Mouse (Mus musculus) midbrain, embryonic 14.5 days (tissue): ENCODE measurements around the gene Amt. TPM values are rescaled to one million over a fixed set of nuclear protein-coding genes. Genes with fewer than 3 reads are reported as not detected.

ENCODE experiments used
- ATAC-seq: fragments of 200-750 bp; cut with Nextera tagmentation; 2 replicates; pipeline ENCODE4 v1.8.0; 2017; ENCODE audit warnings: moderate number of reproducible peaks, moderate library complexity; ENCODE audit not compliant: low FRiP score, low TSS enrichment
- DNase-seq: peaks from one replicate; pipeline ENCODE4 v3.0.0-alpha.2; 2015
- H3K27ac ChIP-seq: fragments of 300-500 bp; sonication (generic); replicated peaks from 2 replicates; pipeline ENCODE4 v1.5.1; 2014; ENCODE audit warnings: mild to moderate bottlenecking, low read depth, low read length, moderate library complexity
- H3K27me3 ChIP-seq: fragments of 300-500 bp; sonication (generic); 2 replicates; pipeline ENCODE4 v1.6.1; 2014; ENCODE audit warnings: low read length, control low read depth, mixed read lengths; ENCODE audit not compliant: control insufficient read depth, insufficient read depth
- H3K36me3 ChIP-seq: fragments of 300-500 bp; sonication (generic); 2 replicates; pipeline ENCODE4 v1.6.1; 2014; ENCODE audit warnings: low read length, control low read depth; ENCODE audit not compliant: control insufficient read depth, insufficient read depth
- H3K4me1 ChIP-seq: fragments of 300-500 bp; sonication (generic); 2 replicates; pipeline ENCODE4 v1.6.1; 2014; ENCODE audit warnings: mild to moderate bottlenecking, antibody characterized with exemption, low read length, control low read depth; ENCODE audit not compliant: control insufficient read depth, insufficient read depth
- H3K4me2 ChIP-seq: fragments of 300-500 bp; sonication (generic); 2 replicates; pipeline ENCODE4 v1.6.1; 2014; ENCODE audit warnings: mild to moderate bottlenecking, low read length, moderate library complexity
- H3K4me3 ChIP-seq: fragments of 300-500 bp; sonication (generic); replicated peaks from 2 replicates; pipeline ENCODE4 v1.5.1; 2014; ENCODE audit warnings: low read depth, low read length
- H3K9ac ChIP-seq: fragments of 300-500 bp; sonication (generic); replicated peaks from 2 replicates; pipeline ENCODE4 v1.6.1; 2014; ENCODE audit warnings: mild to moderate bottlenecking, low read length, moderate library complexity
- H3K9me3 ChIP-seq: fragments of 300-500 bp; sonication (generic); 2 replicates; pipeline ENCODE4 v1.6.1; 2016; ENCODE audit warnings: low read length, control low read depth, mixed read lengths; ENCODE audit not compliant: control insufficient read depth
- WGBS: fragments of 180-500 bp; shearing (Covaris S2); extraction: QIAGEN DNeasy Blood & Tissue Kit; methylation state at CpG from one replicate; pipeline ENCODE4 v1.1.7; 2014; 5-methylcytosine and 5-hydroxymethylcytosine counted together
- polyA plus RNA-seq: library from polyadenylated mRNA; unstranded; fragments of >200 nt; fragmentation: Nextera tagmentation; extraction: Ambion mirVana; gene quantifications from 2 replicates; pipeline ENCODE4 v1.2.1, GENCODE M21; 2014

Amt gene
- 23.2 and 23.5 TPM in 2 replicates for polyA plus RNA-seq

DNA sequence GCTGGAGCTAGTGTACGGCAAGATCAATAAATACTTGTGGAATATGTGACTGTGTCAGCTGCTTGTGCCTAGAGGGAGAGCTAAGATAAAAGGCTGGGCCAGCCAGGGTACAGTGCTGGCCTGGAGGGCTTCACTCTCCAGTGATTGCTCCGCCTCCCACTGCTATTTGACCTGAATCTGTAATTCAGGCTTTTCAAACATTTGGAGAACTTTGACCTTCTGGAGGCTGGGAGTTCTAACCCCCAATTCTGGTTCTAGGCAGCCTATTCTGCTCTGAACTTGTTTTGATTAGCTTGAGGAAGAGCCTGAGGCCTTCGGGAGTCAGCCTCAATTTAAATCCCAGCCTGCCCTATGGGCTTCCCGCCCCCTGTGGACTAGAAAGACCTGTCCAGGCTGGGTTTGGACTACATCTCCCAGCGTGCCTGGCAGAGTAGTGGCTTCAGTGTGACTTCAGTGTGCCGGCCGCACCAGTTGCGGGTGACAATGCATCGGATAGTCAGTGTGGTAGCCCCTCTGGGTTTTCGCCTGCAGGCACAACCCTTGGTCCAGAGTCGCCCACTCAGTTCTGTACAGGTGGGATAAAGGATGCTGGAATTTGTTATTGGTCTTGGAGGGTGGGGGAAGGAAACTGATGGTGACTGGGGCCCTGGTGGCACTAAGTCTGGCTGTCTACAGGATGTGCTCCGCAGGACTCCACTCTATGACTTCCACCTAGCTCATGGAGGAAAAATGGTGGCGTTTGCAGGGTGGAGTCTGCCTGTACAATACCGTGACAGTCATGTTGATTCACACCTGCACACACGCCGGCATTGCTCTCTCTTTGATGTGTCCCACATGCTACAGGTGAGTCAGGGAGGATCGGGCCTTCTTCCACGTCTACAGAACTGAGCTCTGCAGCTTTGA, at the start of gene Amt:
TSS of gene Amt (plus strand) at position 401 of the 903 bp plus-strand sequence.
- H3K4me1 ChIP-seq = peaks cover 8% of the 10 kb centered on the region; the same call in 1 of the 2 replicates
- ATAC-seq = peak; percentile 60
- H3K27ac ChIP-seq = 0 out of 2 replicates have a peak within 1 kb of the TSS, but pooled peaks have one; percentile 14
- 19% methylated on average over 18 of the region's 18 CpGs for WGBS
- DNase-seq = peak; percentile 65
- peak within 1 kb of the TSS; percentile 25 for H3K4me3 ChIP-seq
- peak within 1 kb of the TSS; percentile 36; the same call in 1 of the 2 replicates for H3K9ac ChIP-seq
- peak within 1 kb of the TSS; percentile 45 for H3K4me2 ChIP-seq
- H3K9me3 ChIP-seq = no peaks in the 10 kb centered on the region
- no peaks in the 10 kb centered on the region for H3K27me3 ChIP-seq
- H3K36me3 ChIP-seq = peaks cover 43% of the 10 kb centered on the region

DNA sequence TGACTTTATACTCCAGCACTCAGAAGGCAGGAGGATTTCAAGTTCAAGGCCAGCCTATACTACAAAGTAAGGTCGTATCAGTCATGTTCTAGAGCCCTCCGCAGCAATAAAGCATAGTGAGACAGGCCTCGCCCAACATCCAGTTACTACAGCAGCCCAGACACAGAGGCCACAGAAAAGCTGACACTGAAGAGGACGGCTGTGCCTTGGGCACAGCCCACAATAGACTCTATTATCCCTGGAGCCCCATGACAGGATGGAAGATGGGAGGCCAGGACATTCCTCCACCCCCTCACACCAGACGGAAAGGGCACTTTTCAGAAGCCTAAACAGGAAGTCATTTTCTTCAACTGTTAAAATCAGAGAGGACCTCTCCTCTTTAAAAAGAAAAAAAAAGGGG, 47.7 kb upstream of the Amt start:
- H3K36me3 ChIP-seq = peaks cover 39% of the 10 kb centered on the region
- ATAC-seq (no peak), DNase-seq (no peak)
- H3K27me3 ChIP-seq = no peaks in the 10 kb centered on the region
- 73% methylated on average over 5 of the region's 5 CpGs for WGBS
- no peak overlapping the region for H3K4me3 ChIP-seq
- H3K9ac ChIP-seq = no peak overlapping the region
- H3K27ac ChIP-seq = no peak overlapping the region
- no peaks in the 10 kb centered on the region for H3K4me1 ChIP-seq
- H3K9me3 ChIP-seq = no peaks in the 10 kb centered on the region
- no peak overlapping the region for H3K4me2 ChIP-seq

DNA sequence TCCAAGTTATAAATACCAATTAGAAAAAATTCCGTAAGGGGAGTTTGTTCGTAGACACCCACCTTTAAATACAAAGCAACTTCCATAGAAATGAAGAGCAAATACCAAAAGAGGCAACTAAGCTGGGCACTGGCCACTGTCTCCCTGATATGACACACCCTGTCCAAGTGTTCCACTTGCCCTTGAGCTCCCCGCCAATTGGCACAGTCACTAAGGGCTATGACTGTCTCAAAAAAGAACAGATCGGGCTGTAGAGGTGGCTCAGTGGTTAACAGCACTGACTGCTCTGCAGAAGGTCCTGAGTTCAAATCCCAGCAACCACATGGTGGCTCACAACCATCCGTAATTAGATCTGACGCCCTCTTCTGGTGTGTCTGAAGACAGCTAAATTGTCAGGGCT, 44.8 kb upstream of the Amt start:
- H3K9ac ChIP-seq = no peak overlapping the region
- H3K27me3 ChIP-seq = no peaks in the 10 kb centered on the region
- no peaks in the 10 kb centered on the region for H3K9me3 ChIP-seq
- ATAC-seq (no peak), DNase-seq (no peak)
- no peaks in the 10 kb centered on the region for H3K4me1 ChIP-seq
- no peak overlapping the region for H3K4me2 ChIP-seq
- no peak overlapping the region for H3K4me3 ChIP-seq
- H3K36me3 ChIP-seq = peaks cover 28% of the 10 kb centered on the region
- WGBS = 96% methylated on average over 6 of the region's 6 CpGs
- no peak overlapping the region for H3K27ac ChIP-seq

DNA sequence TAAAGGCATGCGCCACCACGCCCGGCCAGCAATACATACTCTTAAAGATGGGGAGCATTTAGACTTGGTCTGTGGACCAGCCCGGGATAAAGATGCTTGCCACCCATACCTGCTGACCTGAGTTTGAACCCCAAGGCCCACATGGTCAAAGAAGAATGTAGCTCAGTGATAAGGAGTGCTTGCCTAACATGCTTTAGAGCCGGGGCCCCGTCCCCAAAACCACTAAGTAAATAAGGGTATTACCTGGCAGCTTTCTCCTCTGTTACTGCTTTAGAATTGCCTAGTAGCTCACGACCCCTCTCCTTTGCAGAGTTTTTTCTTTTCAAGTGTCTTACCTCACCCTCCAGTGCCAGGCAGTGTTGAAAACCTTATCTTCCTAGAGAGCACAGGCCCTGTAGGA, 43.9 kb upstream of the Amt start:
- Histone ChIP-seq H3K27me3 (no peaks in the 10 kb centered on the region), H3K27ac (no peak overlapping the region), H3K4me1 (no peaks in the 10 kb centered on the region), H3K4me2 (no peak overlapping the region), H3K4me3 (no peak overlapping the region), H3K9ac (no peak overlapping the region), H3K9me3 (no peaks in the 10 kb centered on the region), H3K36me3 (peaks cover 26% of the 10 kb centered on the region)
- 97% methylated on average over 7 of the region's 7 CpGs for WGBS
- ATAC-seq = no peak
- no peak for DNase-seq

DNA sequence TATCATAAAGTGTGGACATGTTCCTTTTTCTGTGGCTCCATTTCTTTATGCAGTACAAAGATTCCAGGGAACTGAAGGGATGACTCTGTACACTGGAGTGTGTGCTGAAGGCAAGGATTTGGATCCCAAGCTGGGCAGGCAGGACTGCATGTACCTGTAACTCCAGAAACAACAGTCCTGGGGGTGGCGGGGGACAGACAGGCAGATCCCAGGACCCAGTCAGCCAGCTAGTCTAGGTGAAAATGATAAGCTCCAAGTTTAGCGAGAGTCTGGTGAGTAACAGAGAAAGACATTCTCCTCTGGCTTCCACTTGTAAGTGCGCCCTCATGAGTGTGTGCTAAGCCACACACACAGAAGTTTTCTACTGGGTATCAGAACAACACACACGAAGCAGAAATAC, 36.1 kb upstream of the Amt start:
- DNase-seq (no peak), ATAC-seq (no peak)
- Histone ChIP-seq H3K4me3 (no peak overlapping the region), H3K9ac (no peak overlapping the region), H3K9me3 (no peaks in the 10 kb centered on the region), H3K4me1 (peaks cover 17% of the 10 kb centered on the region), H3K27ac (no peak overlapping the region), H3K27me3 (no peaks in the 10 kb centered on the region), H3K4me2 (no peak overlapping the region), H3K36me3 (no peaks in the 10 kb centered on the region)
- 84% methylated on average over 4 of the region's 4 CpGs for WGBS

DNA sequence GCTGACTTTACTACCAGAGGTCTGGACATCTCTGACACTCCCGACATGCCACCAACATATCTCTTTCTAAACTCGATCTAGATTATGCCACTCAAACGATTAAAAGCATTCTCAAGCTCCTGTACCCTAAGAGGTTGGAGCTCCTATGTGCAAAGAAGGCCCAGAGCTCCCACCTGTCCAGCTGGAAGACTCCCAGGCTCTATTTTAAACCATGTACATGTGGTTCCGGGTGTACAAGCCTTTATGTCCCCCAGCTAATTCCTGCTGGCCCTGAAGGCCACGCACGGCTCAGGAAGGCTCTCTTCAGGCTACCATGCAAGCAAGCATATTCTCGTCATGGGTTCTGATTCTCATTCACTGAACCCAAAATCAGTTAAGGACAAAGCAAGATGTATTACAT, 34.8 kb upstream of the Amt start:
- 80% methylated on average over 7 of the region's 7 CpGs for WGBS
- DNase-seq (no peak), ATAC-seq (no peak)
- H3K27ac ChIP-seq = no peak overlapping the region
- no peaks in the 10 kb centered on the region for H3K27me3 ChIP-seq
- peak overlapping the region; percentile 76 for H3K4me2 ChIP-seq
- no peaks in the 10 kb centered on the region for H3K36me3 ChIP-seq
- no peaks in the 10 kb centered on the region for H3K9me3 ChIP-seq
- H3K9ac ChIP-seq = no peak overlapping the region; the same call in 1 of the 2 replicates
- peak overlapping the region; percentile 98; the same call in 1 of the 2 replicates for H3K4me3 ChIP-seq
- peaks cover 17% of the 10 kb centered on the region for H3K4me1 ChIP-seq

DNA sequence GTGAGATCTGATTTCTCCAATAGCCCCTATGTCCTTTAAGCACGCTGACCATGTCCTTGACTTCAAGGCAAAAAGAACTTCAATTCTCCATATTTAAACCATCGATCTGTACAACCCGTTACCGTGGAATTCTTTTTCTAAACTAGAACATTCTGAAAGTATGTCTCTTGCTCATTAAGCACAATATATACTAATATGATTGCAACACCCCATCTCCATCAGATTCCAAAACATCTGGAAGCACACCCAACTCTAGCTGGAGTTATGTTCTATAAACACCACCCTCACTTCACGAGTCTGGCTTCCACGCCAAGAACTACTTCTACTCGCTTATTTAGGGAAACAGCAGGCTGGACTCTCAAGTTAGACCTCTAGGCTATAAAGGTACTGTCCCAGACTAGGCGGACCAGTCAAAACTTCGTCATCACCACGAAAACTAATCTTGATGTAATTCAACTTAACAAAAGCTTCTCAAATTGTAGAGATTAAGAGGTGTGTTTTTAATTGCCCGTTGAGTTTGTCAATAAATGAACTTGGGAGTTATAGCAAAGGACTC, 34.1 kb upstream of the Amt start:
- ATAC-seq (no peak), DNase-seq (peak; percentile 5)
- peak overlapping the region; percentile 92 for H3K9ac ChIP-seq
- H3K4me2 ChIP-seq = peak overlapping the region; percentile 76
- no peaks in the 10 kb centered on the region for H3K9me3 ChIP-seq
- no peaks in the 10 kb centered on the region for H3K27me3 ChIP-seq
- H3K27ac ChIP-seq = no peak overlapping the region; the same call in 1 of the 2 replicates
- H3K36me3 ChIP-seq = no peaks in the 10 kb centered on the region
- H3K4me1 ChIP-seq = peaks cover 17% of the 10 kb centered on the region
- H3K4me3 ChIP-seq = peak overlapping the region; percentile 98
- 46% methylated on average over 11 of the region's 11 CpGs for WGBS

DNA sequence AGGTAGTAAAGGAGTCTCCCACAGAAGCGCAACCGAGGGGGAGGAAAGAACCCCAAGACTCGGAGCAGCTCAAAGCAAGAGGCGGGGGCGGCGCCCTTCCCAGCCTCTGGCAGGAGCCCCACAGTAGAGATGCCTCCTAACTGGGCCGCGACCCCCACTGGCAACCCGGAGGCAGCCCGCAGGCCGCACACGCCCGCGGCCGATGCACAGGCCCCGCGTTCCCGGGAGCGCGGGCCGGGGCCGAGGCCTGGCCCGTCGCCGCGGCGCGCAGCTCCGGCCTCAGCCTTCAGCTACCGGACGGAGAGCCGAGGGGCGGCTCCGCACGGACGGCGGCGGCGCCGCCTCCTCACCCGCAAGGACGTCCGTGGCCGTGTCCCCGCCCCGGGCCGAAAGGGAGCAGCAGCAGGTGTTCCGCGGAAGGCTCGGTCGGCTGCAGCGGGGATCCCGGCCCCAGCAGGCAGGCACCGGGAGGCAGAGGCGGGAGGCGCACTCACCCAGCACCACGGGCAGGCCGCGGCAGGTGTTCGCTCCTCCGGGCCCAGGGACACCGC, 33.4 kb upstream of the Amt start:
- Histone ChIP-seq H3K9me3 (no peaks in the 10 kb centered on the region), H3K4me1 (peaks cover 17% of the 10 kb centered on the region), H3K9ac (peak overlapping the region; percentile 92), H3K4me2 (peak overlapping the region; percentile 76), H3K27me3 (no peaks in the 10 kb centered on the region), H3K27ac (peak overlapping the region; percentile 89), H3K36me3 (no peaks in the 10 kb centered on the region), H3K4me3 (peak overlapping the region; percentile 98)
- DNase-seq (peak; percentile 70), ATAC-seq (peak; percentile 58)
- WGBS = under 1% methylated on average over 59 of the region's 62 CpGs
